Mouse (Mus musculus) kidney, postnatal 0 days (tissue): ENCODE measurements around the gene Shq1. TPM values are rescaled to one million over a fixed set of nuclear protein-coding genes. Genes with fewer than 3 reads are reported as not detected.

Experiments used
- ATAC-seq: fragments of 200-750 bp; cut with Nextera tagmentation; replicated peaks from 2 replicates; pipeline ENCODE4 v1.8.0; 2017; ENCODE audit warnings: low read depth, moderate number of reproducible peaks, moderate TSS enrichment, moderate library complexity; ENCODE audit not compliant: low FRiP score
- DNase-seq: peaks from one replicate; pipeline ENCODE4 v3.0.0-alpha.2; 2016; ENCODE audit warnings: low spot score
- H3K27ac ChIP-seq: fragments of 300-500 bp; sonication (generic); 2 replicates; pipeline ENCODE4 v1.5.1; 2014; ENCODE audit warnings: mild to moderate bottlenecking
- H3K27me3 ChIP-seq: fragments of 300-500 bp; sonication (generic); 2 replicates; pipeline ENCODE4 v1.6.1; 2014; ENCODE audit warnings: low read length, mixed read lengths; ENCODE audit not compliant: insufficient read depth
- H3K36me3 ChIP-seq: fragments of 300-500 bp; sonication (generic); 2 replicates; pipeline ENCODE4 v1.6.1; 2014; ENCODE audit warnings: low read length, mixed read lengths; ENCODE audit not compliant: insufficient read depth
- H3K4me1 ChIP-seq: fragments of 300-500 bp; sonication (generic); replicated peaks from 2 replicates; pipeline ENCODE4 v1.6.1; 2014; ENCODE audit warnings: antibody characterized with exemption, low read length, mixed read lengths; ENCODE audit not compliant: insufficient read depth
- H3K4me2 ChIP-seq: fragments of 300-500 bp; sonication (generic); 2 replicates; pipeline ENCODE4 v1.6.1; 2014; ENCODE audit warnings: mild to moderate bottlenecking, low read length, moderate library complexity, mixed read lengths
- H3K4me3 ChIP-seq: fragments of 300-500 bp; sonication (generic); replicated peaks from 2 replicates; pipeline ENCODE4 v1.5.1; 2014; ENCODE audit warnings: low read depth, low read length
- H3K9ac ChIP-seq: fragments of 300-500 bp; sonication (generic); 2 replicates; pipeline ENCODE4 v1.6.1; 2014; ENCODE audit warnings: low read depth, low read length
- H3K9me3 ChIP-seq: fragments of 300-500 bp; sonication (generic); replicated peaks from 2 replicates; pipeline ENCODE4 v1.6.1; 2016; ENCODE audit warnings: low read length, inconsistent platforms, mixed read lengths
- CTCF ChIP-seq: IDR thresholded peaks from 2 replicates; pipeline ENCODE4 v1.5.1; 2016; ENCODE audit warnings: antibody characterized with exemption, low read depth, mild to moderate bottlenecking, moderate library complexity
- WGBS: fragments of 180-500 bp; shearing (Covaris S2); extraction: QIAGEN DNeasy Blood & Tissue Kit; methylation state at CpG from one replicate; pipeline ENCODE4 v1.1.7; 2014; 5-methylcytosine and 5-hydroxymethylcytosine counted together
- polyA plus RNA-seq: library from polyadenylated mRNA; unstranded; fragments of >200 nt; fragmentation: Nextera tagmentation; extraction: Ambion mirVana; gene quantifications from 2 replicates; pipeline ENCODE4 v1.2.1, GENCODE M21; 2015

Shq1 gene
- polyA plus RNA-seq, 1 experiment from 2014 or later, result 11.8 TPM

GRCm38 (mm10) chr6:100520558-100521099 lies 150.3 kb downstream of the Shq1 start:
- DNase-seq (no peak), ATAC-seq (no peak)
- Histone ChIP-seq H3K4me1 (peaks cover 2% of the 10 kb centered on the region), H3K27ac (no peak overlapping the region), H3K36me3 (no peaks in the 10 kb centered on the region), H3K4me2 (no peak overlapping the region), H3K9me3 (no peaks in the 10 kb centered on the region), H3K4me3 (no peak overlapping the region), H3K9ac (no peak overlapping the region), H3K27me3 (0 out of 2 replicates have a peak, but pooled peaks cover 4% of the 10 kb centered on the region)
- TF ChIP-seq CTCF, result no peak
- 58% methylated on average over 5 of the region's 5 CpGs for WGBS

DNA sequence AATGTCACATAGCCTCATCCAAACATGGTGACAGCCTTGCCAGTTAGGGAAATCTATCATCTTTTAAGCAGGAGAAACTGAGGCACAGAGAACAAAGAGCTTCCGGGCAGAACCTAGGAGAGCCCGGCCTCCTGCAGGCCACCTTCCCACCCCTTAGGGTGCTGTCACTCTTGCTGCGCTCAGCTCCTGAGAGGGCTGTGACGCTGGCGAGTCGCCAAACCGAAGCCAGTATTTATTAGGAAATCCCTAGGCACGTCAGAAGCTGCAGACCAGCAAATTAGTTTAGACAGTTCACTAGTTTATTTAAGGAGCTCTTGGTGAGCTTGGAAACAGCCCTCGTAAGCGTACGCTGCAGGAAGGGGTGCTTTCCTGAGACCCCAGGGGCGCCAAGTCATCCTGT lies 151.1 kb downstream of the Shq1 start:
- Histone ChIP-seq H3K4me1 (no peaks in the 10 kb centered on the region; the same call in 1 of the 2 replicates), H3K27me3 (0 out of 2 replicates have a peak, but pooled peaks cover 4% of the 10 kb centered on the region), H3K4me3 (no peak overlapping the region), H3K36me3 (no peaks in the 10 kb centered on the region), H3K9me3 (no peaks in the 10 kb centered on the region), H3K9ac (no peak overlapping the region), H3K4me2 (no peak overlapping the region), H3K27ac (no peak overlapping the region)
- DNase-seq (no peak), ATAC-seq (no peak)
- 44% methylated on average over 12 of the region's 12 CpGs for WGBS
- TF ChIP-seq CTCF, result no peak

Other genes starting within 250 kb of the Shq1 start
- 7.9 and 9.9 TPM in 2 replicates for gene Gxylt2, start 33.6 kb upstream of the Shq1 start, polyA plus RNA-seq
- gene Ppp4r2, start 162.5 kb upstream of the Shq1 start, polyA plus RNA-seq, result 15.1 and 16.4 TPM in 2 replicates